Mouse (Mus musculus) liver, embryonic 11.5 days (tissue): ENCODE measurements around the gene Folr1. TPM values are rescaled to one million over a fixed set of nuclear protein-coding genes. Genes with fewer than 3 reads are reported as not detected.
A peak's percentile ranks its signal among the peaks of the same experiment; 100 is the strongest.

ENCODE experiments used
- ATAC-seq: fragments of 200-750 bp; cut with Nextera tagmentation; replicated peaks from 2 replicates; pipeline ENCODE4 v1.8.0; 2017; ENCODE audit warnings: moderate number of reproducible peaks, mild to moderate bottlenecking, moderate TSS enrichment, moderate library complexity; ENCODE audit not compliant: low FRiP score
- DNase-seq: peaks from one replicate; pipeline ENCODE4 v3.0.0-alpha.2; 2017; ENCODE audit warnings: low spot score
- H3K27ac ChIP-seq: fragments of 300-500 bp; sonication (generic); 2 replicates; pipeline ENCODE4 v1.5.1; 2014; ENCODE audit warnings: mild to moderate bottlenecking, low read depth, low read length, control low read depth
- H3K27me3 ChIP-seq: fragments of 300-500 bp; sonication (generic); replicated peaks from 2 replicates; pipeline ENCODE4 v1.6.1; 2014; ENCODE audit warnings: low read length, mixed read lengths; ENCODE audit not compliant: control insufficient read depth, insufficient read depth
- H3K36me3 ChIP-seq: fragments of 300-500 bp; sonication (generic); 2 replicates; pipeline ENCODE4 v1.6.1; 2014; ENCODE audit warnings: mild to moderate bottlenecking, low read length, moderate library complexity, mixed read lengths; ENCODE audit not compliant: control insufficient read depth, insufficient read depth
- H3K4me1 ChIP-seq: fragments of 300-500 bp; sonication (generic); replicated peaks from 2 replicates; pipeline ENCODE4 v1.6.1; 2014; ENCODE audit warnings: low read length, mixed read lengths; ENCODE audit not compliant: control insufficient read depth, insufficient read depth
- H3K4me2 ChIP-seq: fragments of 300-500 bp; sonication (generic); 2 replicates; pipeline ENCODE4 v1.6.1; 2014; ENCODE audit warnings: mild to moderate bottlenecking, control low read depth, moderate library complexity
- H3K4me3 ChIP-seq: fragments of 300-500 bp; sonication (generic); 2 replicates; pipeline ENCODE4 v1.5.1; 2014; ENCODE audit warnings: low read depth, low read length, control low read depth
- H3K9ac ChIP-seq: fragments of 300-500 bp; sonication (generic); 2 replicates; pipeline ENCODE4 v1.6.1; 2014; ENCODE audit warnings: low read depth, low read length, control low read depth
- H3K9me3 ChIP-seq: fragments of 300-500 bp; sonication (generic); 2 replicates; pipeline ENCODE4 v1.6.1; 2016; ENCODE audit warnings: low read length, inconsistent platforms, mixed read lengths; ENCODE audit not compliant: control insufficient read depth
- WGBS: fragments of 180-500 bp; shearing (Covaris S2); extraction: QIAGEN DNeasy Blood & Tissue Kit; methylation state at CpG from one replicate; pipeline ENCODE4 v1.1.7; 2014; 5-methylcytosine and 5-hydroxymethylcytosine counted together
- polyA plus RNA-seq: library from polyadenylated mRNA; unstranded; fragments of >200 nt; fragmentation: Nextera tagmentation; extraction: Ambion mirVana; gene quantifications from 2 replicates; pipeline ENCODE4 v1.2.1, GENCODE M21; 2014

The Folr1 gene
- polyA plus RNA-seq, 1 experiment from 2014 or later = 0.27 TPM

- Histone ChIP-seq H3K4me3 (no peak overlapping the region), H3K4me2 (no peak overlapping the region), H3K27me3 (peaks cover 8% of the 10 kb centered on the region), H3K9me3 (no peaks in the 10 kb centered on the region), H3K36me3 (peaks cover 34% of the 10 kb centered on the region), H3K4me1 (peaks cover 6% of the 10 kb centered on the region; the same call in 1 of the 2 replicates), H3K27ac (no peak overlapping the region), H3K9ac (no peak overlapping the region)
- ATAC-seq (no peak), DNase-seq (no peak)
- WGBS = 86% methylated on average over 4 of the region's 4 CpGs
Observed at GRCm38 (mm10) chr7:101832372-101832771, 38.2 kb downstream of the Folr1 start.

GRCm38 (mm10) chr7:101831437-101831836 lies 39.2 kb downstream of the Folr1 start:
- H3K27ac ChIP-seq = no peak overlapping the region
- peaks cover 39% of the 10 kb centered on the region for H3K36me3 ChIP-seq
- H3K9ac ChIP-seq = no peak overlapping the region
- DNase-seq (no peak), ATAC-seq (no peak)
- whole genome bisulfite sequencing = 87% methylated on average over 8 of the region's 8 CpGs
- H3K4me1 ChIP-seq = peaks cover 6% of the 10 kb centered on the region; the same call in 1 of the 2 replicates
- no peak overlapping the region for H3K4me3 ChIP-seq
- H3K27me3 ChIP-seq = peaks cover under 1% of the 10 kb centered on the region; the same call in 1 of the 2 replicates
- no peaks in the 10 kb centered on the region for H3K9me3 ChIP-seq
- no peak overlapping the region for H3K4me2 ChIP-seq

DNA sequence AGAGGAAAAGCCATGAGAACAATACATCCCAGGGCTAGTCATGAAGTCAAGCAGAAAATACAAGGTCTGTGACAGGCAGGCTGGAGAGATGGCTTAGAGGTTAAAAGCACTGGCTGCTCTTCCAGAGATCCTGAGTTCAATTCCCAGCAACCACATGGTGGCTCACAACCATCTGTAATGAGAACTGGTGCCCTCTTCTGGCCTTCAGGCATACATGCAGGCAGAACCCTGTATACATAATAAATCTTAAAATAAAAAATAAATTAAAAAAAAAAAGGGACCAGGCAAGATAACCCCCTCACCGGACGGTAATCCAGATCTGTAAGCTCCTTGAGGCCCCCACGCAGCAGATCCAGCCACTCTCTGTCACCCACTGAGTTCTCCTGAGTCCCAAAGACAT lies 40.2 kb downstream of the Folr1 start:
- no peak overlapping the region for H3K4me2 ChIP-seq
- ATAC-seq (no peak), DNase-seq (no peak)
- no peaks in the 10 kb centered on the region for H3K27me3 ChIP-seq
- H3K4me3 ChIP-seq = no peak overlapping the region
- peaks cover 45% of the 10 kb centered on the region for H3K36me3 ChIP-seq
- H3K9ac ChIP-seq = no peak overlapping the region
- no peaks in the 10 kb centered on the region for H3K9me3 ChIP-seq
- no peak overlapping the region for H3K27ac ChIP-seq
- H3K4me1 ChIP-seq = peaks cover 3% of the 10 kb centered on the region; the same call in 1 of the 2 replicates
- 89% methylated on average over 3 of the region's 3 CpGs for WGBS

DNA sequence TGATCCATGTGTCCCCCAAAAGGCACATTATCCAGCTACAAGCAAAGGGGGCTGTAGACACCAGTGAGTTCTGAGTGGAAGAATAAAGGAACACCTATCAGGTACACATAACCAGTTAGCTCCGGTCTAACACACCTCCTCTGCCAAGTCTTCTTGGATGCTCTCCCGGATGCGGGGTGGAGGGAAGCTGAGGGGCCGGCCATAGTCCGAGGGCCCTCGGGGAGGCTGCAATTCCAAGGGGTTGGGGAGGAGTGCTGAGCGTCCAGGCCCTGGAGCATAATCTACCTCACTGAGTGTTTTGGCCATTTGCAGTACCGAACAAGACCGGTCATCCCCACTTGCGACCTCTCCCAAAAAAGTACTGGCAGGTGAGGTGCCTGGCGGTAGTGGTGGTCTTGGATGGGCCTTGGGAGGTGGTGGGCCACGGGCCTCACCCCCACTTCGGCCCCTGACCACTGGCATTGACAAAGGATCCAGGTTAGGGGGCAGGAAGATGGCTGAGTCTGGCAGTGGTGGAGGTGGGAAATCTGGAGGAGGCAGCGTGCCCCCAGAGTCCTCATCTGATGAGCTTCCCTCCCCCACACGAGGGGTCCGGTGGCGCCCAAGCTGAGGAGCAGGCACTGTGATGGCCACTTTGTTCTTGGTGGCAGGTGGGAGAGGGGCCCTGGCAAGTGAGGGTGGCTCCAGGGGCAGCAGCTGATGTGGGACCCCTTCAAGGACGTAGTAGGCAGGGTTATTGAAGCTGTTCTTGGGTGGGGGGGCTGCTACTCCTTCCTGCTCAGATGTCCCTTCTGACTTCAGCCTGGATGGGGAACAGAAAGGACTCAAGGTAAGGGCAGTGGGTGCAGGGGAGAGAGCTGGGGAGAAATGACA lies 46.6 kb downstream of the Folr1 start:
- peaks cover 3% of the 10 kb centered on the region for H3K4me1 ChIP-seq
- H3K27me3 ChIP-seq = peaks cover 52% of the 10 kb centered on the region
- WGBS = 82% methylated on average over 18 of the region's 18 CpGs
- H3K36me3 ChIP-seq = peaks cover 29% of the 10 kb centered on the region
- ATAC-seq (no peak), DNase-seq (no peak)
- H3K4me2 ChIP-seq = no peak overlapping the region
- H3K27ac ChIP-seq = no peak overlapping the region
- H3K9ac ChIP-seq = no peak overlapping the region
- H3K4me3 ChIP-seq = no peak overlapping the region
- H3K9me3 ChIP-seq = no peaks in the 10 kb centered on the region

GRCm38 (mm10) chr7:101822836-101823757 lies 47.5 kb downstream of the Folr1 start:
- H3K27me3 ChIP-seq = peaks cover 61% of the 10 kb centered on the region
- no peak overlapping the region for H3K9ac ChIP-seq
- H3K4me3 ChIP-seq = no peak overlapping the region
- H3K36me3 ChIP-seq = peaks cover 26% of the 10 kb centered on the region
- no peaks in the 10 kb centered on the region for H3K9me3 ChIP-seq
- 46% methylated on average over 32 of the region's 32 CpGs for WGBS
- H3K27ac ChIP-seq = no peak overlapping the region
- peaks cover 3% of the 10 kb centered on the region for H3K4me1 ChIP-seq
- DNase-seq (no peak), ATAC-seq (no peak; the same call in 1 of the 2 replicates)
- no peak overlapping the region for H3K4me2 ChIP-seq

GRCm38 (mm10) chr7:101821571-101822501 lies 48.8 kb downstream of the Folr1 start:
- WGBS = under 1% methylated on average over 71 of the region's 71 CpGs
- Histone ChIP-seq H3K9ac (peak overlapping the region; percentile 39), H3K36me3 (peaks cover 18% of the 10 kb centered on the region), H3K9me3 (no peaks in the 10 kb centered on the region), H3K4me1 (peaks cover 3% of the 10 kb centered on the region), H3K27ac (no peak overlapping the region; the same call in 1 of the 2 replicates), H3K27me3 (peaks cover 73% of the 10 kb centered on the region), H3K4me3 (peak overlapping the region; percentile 51), H3K4me2 (peak overlapping the region; percentile 81)
- ATAC-seq (peak; percentile 61), DNase-seq (peak; percentile 69)

DNA sequence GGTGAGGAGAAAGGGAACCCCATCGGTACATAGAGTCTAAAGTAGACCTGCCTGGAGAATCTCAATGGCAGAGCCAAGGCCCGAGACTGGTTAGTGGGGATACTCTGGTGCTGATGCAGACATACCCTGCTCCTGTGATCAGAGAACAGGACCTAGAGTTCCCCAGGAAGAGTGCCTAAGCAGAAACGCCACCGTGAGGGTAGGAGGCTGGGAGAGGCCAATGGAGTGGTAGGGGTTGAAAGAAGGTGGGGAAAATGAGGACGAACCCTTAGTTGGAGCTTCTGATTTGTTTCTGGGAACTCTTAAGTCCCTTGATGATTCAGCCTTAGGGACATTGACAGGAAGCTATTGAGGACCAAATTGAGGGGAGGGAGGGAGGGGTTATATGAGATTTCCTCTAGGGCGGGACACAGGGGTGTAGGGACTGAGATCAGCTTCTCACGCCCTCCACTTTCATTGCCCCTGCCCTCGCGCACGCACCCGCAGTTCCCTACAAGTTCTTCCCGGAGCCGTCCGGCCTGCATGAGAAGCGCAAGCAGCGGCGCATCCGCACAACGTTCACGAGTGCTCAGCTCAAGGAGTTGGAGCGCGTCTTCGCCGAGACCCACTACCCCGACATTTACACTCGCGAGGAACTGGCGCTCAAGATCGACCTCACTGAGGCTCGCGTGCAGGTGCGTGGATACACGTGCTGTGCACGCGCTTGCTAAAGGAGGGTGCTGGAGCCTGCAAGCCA lies 50.1 kb downstream of the Folr1 start:
- H3K4me3 ChIP-seq = peak overlapping the region; percentile 18
- no peaks in the 10 kb centered on the region for H3K9me3 ChIP-seq
- WGBS = 3% methylated on average over 35 of the region's 35 CpGs
- peaks cover 12% of the 10 kb centered on the region for H3K36me3 ChIP-seq
- peak overlapping the region; percentile 81 for H3K4me2 ChIP-seq
- no peak overlapping the region for H3K9ac ChIP-seq
- ATAC-seq (no peak), DNase-seq (no peak)
- peaks cover 79% of the 10 kb centered on the region for H3K27me3 ChIP-seq
- H3K4me1 ChIP-seq = peaks cover 3% of the 10 kb centered on the region
- H3K27ac ChIP-seq = no peak overlapping the region
